Mouse (Mus musculus) brain, embryonic 14.5 days (tissue): ENCODE data around the gene St3gal5. TPM values are rescaled to one million over a fixed set of nuclear protein-coding genes. Genes with fewer than 3 reads are reported as not detected.

ENCODE experiments used
- DNase-seq: peaks from one replicate; pipeline ENCODE4 v3.0.0-alpha.2; 2011; ENCODE audit warnings: low read depth
- CTCF ChIP-seq: fragments of 200-500 bp; IDR thresholded peaks from 2 replicates; pipeline ENCODE4 v1.5.1; 2012; ENCODE audit warnings: inconsistent platforms, mild to moderate bottlenecking, moderate library complexity, borderline replicate concordance; ENCODE audit not compliant: insufficient read depth, insufficient read length; ENCODE audit errors: extremely low read depth
- POLR2A ChIP-seq: fragments of 200-500 bp; IDR thresholded peaks from 2 replicates; pipeline ENCODE4 v1.6.1; 2012; ENCODE audit warnings: mild to moderate bottlenecking, inconsistent platforms, borderline replicate concordance; ENCODE audit not compliant: poor library complexity, insufficient read depth, insufficient read length, severe bottlenecking; ENCODE audit errors: extremely low read depth
- polyA plus RNA-seq: library from polyadenylated mRNA; depleted of rRNA; stranded (reverse); fragments of >200 nt; gene quantifications from 2 replicates; pipeline ENCODE4 v1.2.3, GENCODE M21; 2012

The St3gal5 gene
- polyA plus RNA-seq, 1 experiment, result 38.1 TPM

DNA sequence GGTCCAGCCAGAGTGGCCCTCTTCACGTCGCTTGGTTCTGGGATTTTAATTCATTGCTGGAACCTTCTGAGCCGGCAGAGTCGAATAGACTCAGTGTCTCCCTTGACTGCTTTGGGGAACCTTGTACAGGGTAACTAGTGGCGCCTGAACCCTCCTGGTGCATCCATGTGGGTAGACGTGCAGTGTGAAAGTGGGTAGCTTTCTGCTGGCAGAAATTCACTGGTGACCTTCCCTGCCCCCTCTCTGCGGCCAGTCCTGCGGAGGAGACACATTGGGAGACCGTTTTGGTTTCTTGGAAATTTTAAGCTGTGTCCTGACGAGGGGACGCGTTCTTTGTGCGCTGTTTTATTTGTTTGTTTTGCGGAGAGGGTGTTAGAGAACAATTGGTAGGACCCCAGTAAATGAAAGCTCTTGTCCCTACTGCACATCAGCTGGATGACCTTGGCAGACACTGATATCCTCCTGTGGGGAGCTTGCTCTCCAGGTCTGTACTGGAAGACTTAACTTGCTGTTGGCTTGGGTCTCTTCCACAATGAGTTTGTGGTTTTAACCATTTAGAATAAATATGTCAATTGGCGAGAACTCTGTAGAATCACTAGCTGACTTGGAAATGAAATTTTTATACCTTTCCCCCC lies 746 bp downstream of the St3gal5 start:
- DNase-seq, result no peak
- TF ChIP-seq POLR2A (no peak), CTCF (no peak)

DNA sequence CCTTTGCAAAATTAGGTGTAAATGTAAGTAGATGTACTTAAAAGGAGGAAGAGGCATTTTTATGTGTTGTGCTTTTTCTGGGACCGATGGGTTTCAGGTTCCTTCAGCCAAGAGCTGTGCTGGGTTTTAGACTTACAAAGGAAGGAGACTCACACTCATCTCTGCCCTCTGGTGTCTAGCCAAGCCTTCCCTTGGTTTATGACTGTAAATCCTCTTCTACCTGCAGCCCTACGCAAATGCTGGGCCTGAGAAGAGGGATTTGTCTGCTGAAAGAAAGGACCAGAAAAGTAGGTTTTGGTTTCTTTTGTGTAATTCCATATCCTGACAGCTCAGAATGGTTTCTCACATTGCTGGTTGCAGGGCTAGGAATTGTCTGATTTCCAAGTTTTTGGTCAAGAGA lies 1.3 kb downstream of the St3gal5 start:
- TF ChIP-seq CTCF, result peak; percentile 6; the same call in 1 of the 2 replicates
- no peak for TF ChIP-seq POLR2A
- DNase-seq, result peak; percentile 76

DNA sequence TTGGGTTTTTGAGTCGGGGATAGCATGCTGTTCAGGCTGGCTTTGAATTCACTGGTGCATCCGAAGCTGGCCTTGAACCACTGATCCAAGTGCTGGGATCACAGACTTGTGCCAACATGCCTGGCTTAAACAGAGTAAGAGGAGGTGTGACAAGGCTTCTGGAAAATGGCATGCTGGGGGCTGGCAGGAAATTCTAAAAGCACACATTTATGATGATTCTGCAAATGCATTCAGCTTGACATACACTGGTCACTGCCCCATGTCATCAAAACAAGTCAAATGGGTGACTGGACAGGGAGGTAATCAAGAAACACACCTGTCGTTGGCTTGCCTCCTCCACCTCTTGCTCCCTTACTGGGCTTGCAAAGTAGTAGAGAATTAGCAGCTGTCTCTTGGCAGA lies 1.9 kb downstream of the St3gal5 start:
- no peak for DNase-seq
- TF ChIP-seq CTCF (no peak), POLR2A (no peak)

DNA sequence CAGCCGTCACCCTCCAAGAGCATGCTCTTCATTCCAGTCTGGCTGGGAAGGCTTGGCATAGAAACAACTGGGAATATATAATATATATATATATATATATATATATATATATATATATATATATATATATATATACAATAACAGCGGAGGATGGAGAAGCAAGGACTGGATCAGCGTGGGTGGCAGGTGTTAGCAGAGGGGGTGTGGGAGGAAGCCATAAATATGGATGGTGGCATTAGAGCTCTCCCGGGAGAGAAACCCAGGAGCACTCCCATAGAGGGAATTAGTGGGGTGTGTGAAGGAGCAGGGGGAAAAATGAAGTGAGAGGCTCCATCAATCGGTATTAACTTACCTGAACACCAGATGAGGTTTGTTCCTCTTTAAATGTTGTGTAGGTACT lies 2.8 kb downstream of the St3gal5 start:
- no peak for TF ChIP-seq CTCF
- TF ChIP-seq POLR2A, result no peak
- no peak for DNase-seq

DNA sequence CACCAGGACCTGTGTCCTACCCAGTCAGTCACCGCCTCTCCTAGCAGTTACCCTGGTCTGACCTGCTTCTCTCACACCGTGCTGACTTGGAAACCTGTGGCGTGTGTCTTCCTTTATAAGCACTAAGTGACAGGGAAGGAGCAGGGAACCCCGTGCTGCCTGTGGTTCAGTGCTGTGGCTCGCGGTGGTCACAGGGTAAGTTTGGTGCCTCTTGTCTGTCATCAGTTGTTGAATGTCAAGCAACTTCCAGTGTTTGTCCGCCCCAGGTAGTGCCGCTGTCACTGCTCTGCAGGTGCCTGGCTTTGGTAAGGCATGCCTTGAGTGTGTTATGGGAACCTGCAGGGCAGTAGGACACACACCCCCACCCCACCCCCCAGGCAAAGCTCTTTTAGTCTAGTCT lies 3.5 kb downstream of the St3gal5 start:
- no peak for DNase-seq
- TF ChIP-seq CTCF (no peak), POLR2A (no peak)

DNA sequence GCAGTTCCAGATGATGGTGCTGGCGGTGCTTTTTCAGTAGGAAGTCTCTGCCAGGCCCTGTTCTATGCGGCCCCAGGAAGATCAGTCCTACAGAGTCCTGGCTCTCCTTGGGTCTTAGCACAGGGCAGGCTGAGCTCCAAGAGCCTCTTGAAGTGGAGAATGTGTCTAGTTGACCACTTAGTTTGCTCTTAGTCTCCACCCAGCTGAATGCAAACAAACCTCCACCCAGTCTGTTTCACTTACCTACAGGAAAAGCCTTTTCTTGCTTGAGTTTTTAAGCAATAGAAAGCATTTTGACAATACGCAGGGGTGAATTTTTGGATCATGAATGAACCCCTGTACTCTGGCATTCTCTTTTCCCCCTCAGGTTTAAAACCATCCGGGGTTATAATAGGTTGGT lies 4.0 kb downstream of the St3gal5 start:
- TF ChIP-seq POLR2A (no peak), CTCF (no peak)
- no peak for DNase-seq

DNA sequence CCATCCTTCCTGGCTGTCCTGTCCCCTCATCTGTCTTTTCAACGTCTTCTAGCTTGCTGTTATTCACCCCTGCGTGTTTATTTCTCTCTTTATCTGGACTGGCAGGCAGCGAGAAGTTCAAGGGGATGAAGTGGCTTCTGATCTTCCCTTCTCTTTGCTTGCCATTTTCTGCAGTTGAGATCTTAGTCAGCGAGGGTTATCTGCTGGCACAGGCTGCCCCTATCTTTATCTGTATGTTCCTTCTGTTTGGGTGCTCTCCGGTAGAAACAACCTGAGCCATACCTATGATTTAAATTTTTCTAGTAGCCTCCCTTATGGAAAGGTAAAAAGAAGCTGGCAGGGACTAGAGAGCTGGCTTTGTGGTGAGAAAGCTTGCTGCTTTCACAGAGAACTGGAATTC lies 4.7 kb downstream of the St3gal5 start:
- TF ChIP-seq CTCF (no peak), POLR2A (no peak)
- no peak for DNase-seq

DNA sequence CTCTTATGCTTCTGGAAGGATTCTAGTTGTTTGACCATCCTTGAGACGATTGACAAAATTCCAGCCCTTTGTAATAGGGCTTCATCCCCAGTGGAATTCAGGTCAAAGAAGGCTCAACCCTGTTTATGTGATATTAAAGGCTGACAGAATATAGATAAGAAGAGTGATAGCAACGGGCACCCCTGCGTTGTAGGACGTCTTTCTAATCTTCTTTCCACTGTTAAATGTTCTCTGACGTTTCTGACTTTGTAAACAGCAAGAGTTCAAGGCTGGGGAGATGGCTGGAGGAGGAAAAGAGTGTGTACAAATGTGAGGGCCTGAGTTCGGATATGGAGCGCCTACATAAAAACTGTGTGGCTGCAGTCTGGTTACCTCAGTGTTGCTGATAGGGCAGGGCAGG lies 7.1 kb downstream of the St3gal5 start:
- no peak for DNase-seq
- TF ChIP-seq POLR2A (no peak), CTCF (no peak)

DNA sequence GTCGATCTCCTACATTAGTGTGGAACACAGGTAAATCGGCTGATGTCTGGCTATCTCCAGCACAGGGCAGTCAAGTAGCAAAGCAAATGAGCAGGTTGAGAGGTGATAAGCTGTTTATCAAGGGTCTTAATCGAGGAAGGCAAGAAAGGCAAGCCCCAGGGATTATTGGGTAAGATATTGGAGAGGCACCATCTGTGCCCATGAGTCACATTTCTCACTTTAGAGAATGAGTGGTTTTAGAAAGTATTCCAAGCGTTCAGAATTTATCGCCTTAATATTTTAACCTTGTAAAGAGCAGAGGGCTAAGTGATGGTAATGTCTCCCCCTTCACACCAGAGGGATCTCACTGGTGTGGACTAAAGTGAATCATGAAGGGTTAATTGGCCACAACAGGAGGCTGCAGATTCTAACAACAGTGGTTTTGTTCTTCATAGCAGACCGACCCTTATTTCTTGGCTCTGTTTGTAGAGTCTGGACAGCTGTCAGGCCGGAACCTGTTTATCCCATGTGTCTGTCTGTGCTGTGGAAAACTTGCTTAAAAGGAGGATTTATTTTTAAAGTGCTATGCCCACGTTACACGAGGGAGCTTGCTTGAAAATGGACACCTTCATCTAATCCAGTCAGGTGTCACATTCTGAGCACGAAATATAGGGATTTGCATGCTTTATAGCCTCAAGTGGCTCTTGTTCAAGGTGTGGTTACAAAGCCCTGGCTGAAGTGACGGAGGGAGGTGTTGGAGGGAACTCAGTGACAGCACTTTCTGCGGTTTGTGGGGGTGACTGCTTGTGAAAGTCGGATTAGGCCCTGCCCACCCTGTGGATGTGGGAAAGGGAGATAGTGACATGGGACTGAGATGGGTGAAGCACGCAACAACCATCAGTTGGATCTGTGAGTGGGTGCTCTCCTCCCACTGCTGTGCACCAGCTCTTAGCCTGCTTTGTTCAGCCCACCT lies 11.8 kb downstream of the St3gal5 start:
- no peak for TF ChIP-seq POLR2A
- no peak for TF ChIP-seq CTCF
- DNase-seq, result peak; percentile 79

DNA sequence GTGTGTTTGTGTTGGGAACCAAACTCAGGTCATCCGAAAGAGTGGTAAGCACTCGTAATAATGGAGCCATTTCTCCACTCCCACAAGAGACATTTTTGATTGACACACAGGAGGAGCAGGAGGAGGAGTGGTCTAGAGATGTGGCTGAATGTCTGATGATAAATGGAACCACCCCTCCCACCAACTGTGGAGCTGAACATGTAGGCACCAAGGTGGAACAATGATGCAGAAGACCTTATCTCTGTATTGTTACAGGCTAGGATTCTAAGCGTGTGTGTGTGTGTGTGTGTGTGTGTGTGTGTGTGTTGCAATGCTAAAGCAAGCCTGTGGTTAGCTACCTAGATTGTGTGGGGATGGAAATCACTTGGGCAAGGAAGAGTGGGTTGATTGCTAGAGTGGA lies 13.2 kb downstream of the St3gal5 start:
- no peak for TF ChIP-seq CTCF
- no peak for TF ChIP-seq POLR2A
- DNase-seq, result no peak

DNA sequence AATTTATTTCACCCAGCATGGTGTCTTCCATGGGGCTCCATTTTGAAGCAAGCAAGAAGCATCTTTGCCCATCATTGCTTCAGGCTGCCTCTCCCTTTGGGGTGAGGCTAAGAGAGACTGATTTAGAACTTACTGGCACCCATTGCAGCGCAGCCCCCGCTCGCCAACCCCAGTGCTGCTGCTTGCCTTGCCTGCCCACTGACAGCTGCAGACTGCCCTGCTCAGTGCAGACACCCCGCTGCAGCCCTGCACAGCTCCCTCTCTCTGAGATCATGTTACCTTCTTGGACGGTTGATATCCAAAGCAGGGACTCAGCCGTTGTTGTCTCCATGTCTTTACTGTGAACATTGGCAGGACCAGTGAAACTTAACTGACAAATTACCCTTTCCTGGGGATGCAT lies 15.2 kb downstream of the St3gal5 start:
- no peak for TF ChIP-seq CTCF
- TF ChIP-seq POLR2A, result no peak
- no peak for DNase-seq

DNA sequence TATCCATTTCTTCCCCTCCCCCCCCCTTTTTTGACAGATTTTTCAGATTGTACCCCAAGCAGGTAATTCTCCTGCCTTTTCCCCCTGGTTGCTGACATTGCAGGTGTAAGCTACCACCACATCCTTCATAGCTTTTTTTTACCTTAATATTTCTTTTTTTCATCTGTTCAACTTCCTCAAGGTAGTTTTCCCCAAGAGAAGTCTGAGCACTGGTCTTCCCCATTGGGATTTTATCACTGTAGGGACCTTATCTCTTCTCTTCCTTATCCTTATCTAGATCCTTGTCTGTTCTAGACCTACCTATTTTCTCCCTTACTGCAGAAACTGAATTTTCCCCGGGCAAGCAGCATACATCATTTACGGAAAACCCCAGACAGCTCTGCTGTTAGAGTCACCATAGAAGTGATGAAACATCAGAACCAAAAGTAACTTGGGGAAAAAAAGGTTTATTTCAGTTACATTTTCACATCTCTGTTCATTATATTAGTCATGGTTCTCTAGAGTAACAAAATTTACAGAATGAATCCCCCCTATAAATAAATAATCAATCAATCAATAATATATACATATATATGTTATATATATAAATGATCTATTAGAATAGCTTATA lies 15.8 kb downstream of the St3gal5 start:
- TF ChIP-seq POLR2A, result no peak
- no peak for TF ChIP-seq CTCF

DNA sequence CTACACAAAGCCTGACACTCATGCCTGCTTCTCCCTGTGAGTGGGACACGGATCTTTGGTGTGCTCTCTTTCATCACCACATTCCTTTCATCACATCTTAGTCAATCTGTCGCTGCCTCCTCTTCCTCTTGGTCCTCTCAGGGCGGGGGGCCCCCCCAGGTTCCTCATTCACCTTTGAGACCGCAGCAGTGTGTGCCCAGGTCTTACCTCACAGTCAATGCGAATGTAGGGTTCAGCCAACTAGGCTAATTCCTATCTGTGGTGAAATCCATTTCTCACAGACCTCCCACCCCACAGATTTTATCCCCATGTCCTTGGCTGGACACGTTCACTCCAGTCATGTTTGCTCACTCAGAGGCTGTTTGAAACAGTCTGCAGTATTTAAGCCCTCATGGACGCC lies 17.5 kb downstream of the St3gal5 start:
- DNase-seq, result no peak
- no peak for TF ChIP-seq CTCF
- TF ChIP-seq POLR2A, result no peak

More for the DNA sequence above, 15.8 kb downstream of the St3gal5 start:
- DNase-seq, result no peak
